Mouse (Mus musculus): ENCODE results near the gene Zfp804b. TPM values are rescaled to one million over a fixed set of nuclear protein-coding genes. Genes with fewer than 3 reads are reported as not detected.

Zfp804b gene
- polyA plus RNA-seq, 1 experiment from 2014 or later = 0.39 TPM

GRCm38 (mm10) chr5:6871566-6871965 is 473.0 kb downstream of the Zfp804b start:
- H3K4me2 ChIP-seq (replicated peaks; ENCODE audit: low read depth, low read length) = no peak overlapping the region
- no peaks in the 10 kb centered on the region for H3K4me1 ChIP-seq (replicated peaks; ENCODE audit: control insufficient read depth, insufficient read depth, low read length)
- DNase-seq (ENCODE audit: low spot score) = no peak
- H3K27ac ChIP-seq (ENCODE audit: low read depth, low read length) = no peak overlapping the region
- ATAC-seq (ENCODE audit: low FRiP score) = no peak
- H3K9ac ChIP-seq (ENCODE audit: low read depth, low read length) = no peak overlapping the region
- no peaks in the 10 kb centered on the region for H3K27me3 ChIP-seq (ENCODE audit: control insufficient read depth, insufficient read depth, low read length)
- no peaks in the 10 kb centered on the region for H3K36me3 ChIP-seq (ENCODE audit: control insufficient read depth, insufficient read depth, low read length)
- H3K9me3 ChIP-seq (ENCODE audit: control insufficient read depth, low read length) = no peaks in the 10 kb centered on the region
- 91% methylated on average over 6 of the region's 6 CpGs for WGBS
- H3K4me3 ChIP-seq (ENCODE audit: low read depth, low read length) = no peak overlapping the region

GRCm38 (mm10) chr5:6870970-6871369 is 473.6 kb downstream of the Zfp804b start:
- no peaks in the 10 kb centered on the region for H3K36me3 ChIP-seq (ENCODE audit: control insufficient read depth, insufficient read depth, low read length)
- no peak overlapping the region for H3K27ac ChIP-seq (ENCODE audit: low read depth, low read length)
- H3K4me2 ChIP-seq (replicated peaks; ENCODE audit: low read depth, low read length) = no peak overlapping the region
- no peaks in the 10 kb centered on the region for H3K9me3 ChIP-seq (ENCODE audit: control insufficient read depth, low read length)
- no peak for ATAC-seq (ENCODE audit: low FRiP score)
- no peak overlapping the region for H3K4me3 ChIP-seq (ENCODE audit: low read depth, low read length)
- H3K27me3 ChIP-seq (ENCODE audit: control insufficient read depth, insufficient read depth, low read length) = no peaks in the 10 kb centered on the region
- no peak for DNase-seq (ENCODE audit: low spot score)
- H3K4me1 ChIP-seq (replicated peaks; ENCODE audit: control insufficient read depth, insufficient read depth, low read length) = no peaks in the 10 kb centered on the region
- no peak overlapping the region for H3K9ac ChIP-seq (ENCODE audit: low read depth, low read length)

GRCm38 (mm10) chr5:6795396-6795795 is 549.2 kb downstream of the Zfp804b start:
- Histone ChIP-seq H3K9me3 (ENCODE audit: control insufficient read depth, low read length) (no peaks in the 10 kb centered on the region), H3K4me1 (replicated peaks; ENCODE audit: control insufficient read depth, insufficient read depth, low read length) (no peaks in the 10 kb centered on the region), H3K9ac (ENCODE audit: low read depth, low read length) (no peak overlapping the region), H3K27me3 (ENCODE audit: control insufficient read depth, insufficient read depth, low read length) (no peaks in the 10 kb centered on the region), H3K4me2 (replicated peaks; ENCODE audit: low read depth, low read length) (no peak overlapping the region), H3K27ac (ENCODE audit: low read depth, low read length) (no peak overlapping the region), H3K4me3 (ENCODE audit: low read depth, low read length) (no peak overlapping the region), H3K36me3 (ENCODE audit: control insufficient read depth, insufficient read depth, low read length) (no peaks in the 10 kb centered on the region)
- no peak for DNase-seq (ENCODE audit: low spot score)
- WGBS = 80% methylated on average over 2 of the region's 2 CpGs
- ATAC-seq (ENCODE audit: low FRiP score) = no peak

- 73% methylated on average over 6 of the region's 6 CpGs for WGBS
- Histone ChIP-seq H3K4me1 (replicated peaks; ENCODE audit: control insufficient read depth, insufficient read depth, low read length) (no peaks in the 10 kb centered on the region), H3K9ac (ENCODE audit: low read depth, low read length) (no peak overlapping the region), H3K27ac (ENCODE audit: low read depth, low read length) (no peak overlapping the region), H3K27me3 (ENCODE audit: control insufficient read depth, insufficient read depth, low read length) (no peaks in the 10 kb centered on the region), H3K4me2 (replicated peaks; ENCODE audit: low read depth, low read length) (no peak overlapping the region), H3K9me3 (ENCODE audit: control insufficient read depth, low read length) (no peaks in the 10 kb centered on the region), H3K4me3 (ENCODE audit: low read depth, low read length) (no peak overlapping the region), H3K36me3 (ENCODE audit: control insufficient read depth, insufficient read depth, low read length) (no peaks in the 10 kb centered on the region)
- DNase-seq (ENCODE audit: low spot score) (no peak), ATAC-seq (ENCODE audit: low FRiP score) (peak; percentile 14; the same call in 1 of the 2 replicates)
Observed at GRCm38 (mm10) chr5:6769357-6769892, 575.1 kb downstream of the Zfp804b start.

Other genes with a start within 250 kb of the Zfp804b start
- gene Tex47, start 40.6 kb downstream of the Zfp804b start, polyA plus RNA-seq (2014; fragmentation: Nextera tagmentation; extraction: Ambion mirVana) = 0.79 TPM in 1 of 2 replicates, not detected in the other